Mouse (Mus musculus) frontal cortex, postnatal 36 days (tissue): ENCODE results near the gene Acp1.

Source experiments
- DNase-seq, 2 experiments: peaks; one replicate each; pipeline ENCODE4 v3.0.0; 2022; ENCODE audit warnings: low spot score in 2 of 2

Acp1 gene

GRCm38 (mm10) chr12:30911261-30912047 is at the start of gene Acp1, which contains the start of gene Sh3yl1:
Gene Acp1 (minus strand): TSS chr12:30911589.
Gene Sh3yl1 (plus strand): TSS chr12:30911668.
- peak; percentile 94 to 95 for DNase-seq

- DNase-seq = no peak
Observed at GRCm38 (mm10) chr12:30944197-30944596, 32.8 kb upstream of the Acp1 start.

- no peak for DNase-seq
Observed at GRCm38 (mm10) chr12:30943057-30943986, 31.9 kb upstream of the Acp1 start.

- no peak for DNase-seq
Observed at GRCm38 (mm10) chr12:30936899-30937298, 25.5 kb upstream of the Acp1 start.

- DNase-seq = no peak
Observed at GRCm38 (mm10) chr12:30933299-30933698, 21.9 kb upstream of the Acp1 start.

GRCm38 (mm10) chr12:30928182-30928581 is 16.8 kb upstream of the Acp1 start:
- DNase-seq = no peak

GRCm38 (mm10) chr12:30922401-30922800 is 11.0 kb upstream of the Acp1 start:
- DNase-seq = no peak

- no peak for DNase-seq
Observed at GRCm38 (mm10) chr12:30912840-30913239, 1.5 kb upstream of the Acp1 start.

- peak; percentile 44 to 48 for DNase-seq
Observed at GRCm38 (mm10) chr12:30912048-30912381, 626 bp upstream of the Acp1 start.

- no peak for DNase-seq
Observed at GRCm38 (mm10) chr12:30910860-30911259, 529 bp downstream of the Acp1 start.

- no peak for DNase-seq
Observed at GRCm38 (mm10) chr12:30909881-30910280, 1.5 kb downstream of the Acp1 start.

GRCm38 (mm10) chr12:30908658-30909057 is 2.7 kb downstream of the Acp1 start:
- DNase-seq = no peak

GRCm38 (mm10) chr12:30897039-30897438 is 14.3 kb downstream of the Acp1 start:
- no peak for DNase-seq

- no peak for DNase-seq
Observed at GRCm38 (mm10) chr12:30891438-30891837, 20.0 kb downstream of the Acp1 start.

GRCm38 (mm10) chr12:30890067-30890466 is 21.3 kb downstream of the Acp1 start:
- DNase-seq = peak; percentile 49 to 81

GRCm38 (mm10) chr12:30888003-30888402 is 23.4 kb downstream of the Acp1 start:
- no peak for DNase-seq

- DNase-seq = no peak
Observed at GRCm38 (mm10) chr12:30885891-30886290, 25.5 kb downstream of the Acp1 start.

GRCm38 (mm10) chr12:30884622-30885230 is 26.7 kb downstream of the Acp1 start:
- no peak for DNase-seq

GRCm38 (mm10) chr12:30883986-30884621 is 27.3 kb downstream of the Acp1 start, which contains the start of gene Alkal2:
Gene Alkal2 (plus strand): TSS chr12:30884322.
- no peak for DNase-seq

- DNase-seq = no peak
Observed at GRCm38 (mm10) chr12:30883592-30883985, 27.8 kb downstream of the Acp1 start.

GRCm38 (mm10) chr12:30879447-30879846 is 31.9 kb downstream of the Acp1 start:
- no peak for DNase-seq

- no peak for DNase-seq
Observed at GRCm38 (mm10) chr12:30865781-30866180, 45.6 kb downstream of the Acp1 start.
